Mouse (Mus musculus) C2C12 (cell line): ENCODE data around the gene Tle1.

ENCODE experiments used
- CTCF ChIP-seq: IDR thresholded peaks from one replicate; pipeline ENCODE4 v1.5.1; 2011; ENCODE audit not compliant: control insufficient read depth, insufficient read depth, insufficient read length
- MYOD1 ChIP-seq: IDR thresholded peaks from one replicate; pipeline ENCODE4 v1.6.1; 2011; ENCODE audit warnings: low read depth; ENCODE audit not compliant: control insufficient read depth, insufficient read length
- USF1 ChIP-seq: IDR thresholded peaks from one replicate; pipeline ENCODE4 v1.6.1; 2011; ENCODE audit warnings: low read depth, mild to moderate bottlenecking, control low read depth, moderate library complexity

DNA sequence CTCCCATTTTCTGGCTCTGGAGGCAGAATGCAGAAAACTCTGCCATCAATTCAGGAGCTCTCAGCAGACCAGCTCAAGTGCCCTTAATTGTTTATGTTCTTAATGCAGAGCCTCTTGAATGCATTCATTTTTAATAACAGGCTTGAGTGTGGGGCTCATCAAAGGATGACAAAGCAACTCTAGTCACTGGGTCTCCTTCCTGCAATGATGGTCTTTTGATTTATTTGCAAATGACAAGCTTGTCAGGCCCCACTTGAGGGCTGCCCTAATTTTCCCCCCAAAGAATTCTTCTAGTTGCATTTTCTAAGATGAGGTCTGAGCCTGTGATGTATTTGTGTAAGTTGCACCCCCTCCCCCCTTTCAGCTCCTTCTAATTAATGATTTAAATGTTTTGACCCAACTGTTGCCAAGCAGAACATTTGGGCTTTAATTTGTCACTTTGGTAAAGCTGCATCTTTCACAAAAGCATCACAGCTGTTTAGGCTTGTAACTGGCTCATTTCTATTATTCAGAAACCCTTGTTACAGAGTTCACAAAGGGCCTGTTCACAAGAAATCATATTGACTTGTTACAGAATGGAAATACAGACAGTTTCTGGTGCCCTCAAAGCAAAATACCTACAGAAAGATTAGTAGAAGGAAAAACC, 18.3 kb downstream of the Tle1 start:
- TF ChIP-seq CTCF (no peak), USF1 (no peak), MYOD1 (no peak)
